Comparison of ENCODE assay signal across 17 mouse cellular contexts in the genomic region with DNA sequence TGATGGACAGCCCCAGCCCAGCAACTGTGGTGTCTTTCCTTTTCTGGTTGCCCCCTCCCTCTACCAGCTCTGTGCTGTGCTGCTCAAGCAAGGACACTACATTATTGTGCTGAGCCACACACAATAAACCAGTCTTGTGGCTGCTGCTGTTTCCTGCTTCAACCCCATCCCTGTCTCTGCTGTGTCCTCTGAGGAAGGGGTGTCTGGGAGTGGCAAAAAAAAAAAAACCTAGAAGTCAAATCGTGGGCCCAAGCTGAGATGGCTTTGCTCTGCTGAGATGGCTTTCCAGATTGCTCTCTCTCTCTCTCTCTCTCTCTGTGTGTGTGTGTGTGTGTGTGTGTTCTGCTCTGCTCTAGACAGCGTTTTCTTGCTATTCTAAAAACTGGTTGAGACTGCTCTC. TPM values are rescaled to one million over a fixed set of nuclear protein-coding genes. Genes with fewer than 3 reads are reported as not detected.
"Had no signal": no experiment of that assay in that cellular context is flagged by ENCODE, and none has a peak within 500 bp of the region (broad histone marks: within the 10 kb centered on the region; RNA-seq: fewer than 3 reads in every experiment).

No protein-coding gene starts in this region.

- H3K4me1 ChIP-seq: kidney, embryonic 15.5 days; midbrain, embryonic 13.5 days; neural tube, embryonic 15.5 days; stomach, embryonic 15.5 days had no signal

- DNase-seq: thymus, adult 2 months; thymus, postnatal 25 days had no signal

- H3K9ac ChIP-seq: kidney, embryonic 15.5 days; limb, embryonic 12.5 days; liver, embryonic 14.5 days; midbrain, embryonic 13.5 days; neural tube, embryonic 15.5 days; stomach, embryonic 15.5 days had no signal

- H3K4me3 ChIP-seq: kidney, embryonic 15.5 days; left cerebral cortex, adult 2 months; limb, embryonic 12.5 days; midbrain, embryonic 13.5 days; myocyte; neural tube, embryonic 15.5 days; stomach, embryonic 15.5 days had no signal

- H3K4me2 ChIP-seq: kidney, embryonic 15.5 days; limb, embryonic 12.5 days; midbrain, embryonic 13.5 days; neural tube, embryonic 15.5 days; stomach, embryonic 15.5 days had no signal

- ATAC-seq: midbrain, embryonic 13.5 days had no signal

- H3K9me3 ChIP-seq: neural tube, embryonic 15.5 days; stomach, embryonic 15.5 days had no signal

- H3K27ac ChIP-seq: kidney, embryonic 15.5 days; left cerebral cortex, adult 2 months; limb, embryonic 12.5 days; liver, embryonic 14.5 days; midbrain, embryonic 13.5 days; neural tube, embryonic 15.5 days; stomach, embryonic 15.5 days had no signal

- H3K36me3 ChIP-seq: kidney, embryonic 15.5 days; limb, embryonic 12.5 days; midbrain, embryonic 13.5 days; neural tube, embryonic 15.5 days; stomach, embryonic 15.5 days had no signal

- H3K27me3 ChIP-seq: kidney, embryonic 15.5 days; limb, embryonic 12.5 days; midbrain, embryonic 13.5 days; neural tube, embryonic 15.5 days; stomach, embryonic 15.5 days had no signal

RNA-seq across cellular contexts. Expression of gene 1700029P11Rik, which starts 11.9 kb away (rescaled TPM):
- total RNA-seq: layer of hippocampus, postnatal 25 days; left cerebral cortex, adult 2 months; left cerebral cortex, postnatal 25 days; megakaryocyte-erythroid progenitor cell, adult 5-6 weeks had no signal
- polyA plus RNA-seq: kidney, embryonic 15.5 days; limb, embryonic 12.5 days; liver, embryonic 14.5 days; lung, embryonic 16.5 days; midbrain, embryonic 13.5 days; myocyte; neural tube, embryonic 11.5 days; neural tube, embryonic 15.5 days; spleen, adult 2 months; stomach, embryonic 15.5 days; thymus, adult 2 months; urinary bladder, adult 2 months had no signal

RNA-seq across cellular contexts. Expression of gene Csdc2, which starts 31.9 kb away (rescaled TPM):
- total RNA-seq: megakaryocyte-erythroid progenitor cell, adult 5-6 weeks had no signal
